Mouse (Mus musculus) ES-E14 (cell line): ENCODE measurements around the gene Ccnyl1.

Source experiments
- CHD2 ChIP-seq: IDR thresholded peaks from 2 replicates; pipeline ENCODE4 v1.6.1; 2014; ENCODE audit warnings: mild to moderate bottlenecking, low read depth, low read length, inconsistent platforms
- HCFC1 ChIP-seq: IDR thresholded peaks from 2 replicates; pipeline ENCODE4 v1.6.1; 2012; ENCODE audit warnings: low read length, inconsistent platforms, borderline replicate concordance; ENCODE audit not compliant: insufficient read depth
- MAFK ChIP-seq: IDR thresholded peaks from 2 replicates; pipeline ENCODE4 v1.6.1; 2014; ENCODE audit warnings: mild to moderate bottlenecking, low read depth, low read length, inconsistent platforms; ENCODE audit not compliant: insufficient read depth
- ZC3H11A ChIP-seq: IDR thresholded peaks from 2 replicates; pipeline ENCODE4 v1.6.1; 2012; ENCODE audit warnings: low read depth, mild to moderate bottlenecking, inconsistent platforms, low read length, borderline replicate concordance
- ZNF384 ChIP-seq: IDR thresholded peaks from 2 replicates; pipeline ENCODE4 v1.6.1; 2012; ENCODE audit warnings: low read depth, low read length, inconsistent platforms

DNA sequence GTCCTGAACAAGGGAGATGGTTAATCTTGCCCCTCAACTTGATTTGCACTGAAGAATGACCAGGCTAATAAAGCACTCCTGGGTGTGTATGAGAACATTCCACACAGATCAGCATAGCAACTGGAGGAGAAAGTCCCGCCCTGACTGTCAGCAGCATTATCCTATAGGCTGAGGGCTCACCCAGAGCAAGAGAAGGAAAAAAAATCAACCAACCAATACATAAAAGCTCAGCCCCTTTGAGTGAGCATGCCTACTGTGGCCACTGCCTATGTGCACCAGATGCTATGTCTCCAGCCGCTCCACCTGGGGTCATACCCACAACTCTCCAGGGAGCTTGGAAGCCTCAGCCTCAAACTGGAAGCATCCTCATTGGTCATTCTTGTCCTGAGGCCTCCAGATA is 20.8 kb upstream of the Ccnyl1 start:
- TF ChIP-seq HCFC1 (no peak), ZC3H11A (no peak), MAFK (no peak), ZNF384 (no peak), CHD2 (no peak)
